Mouse (Mus musculus) naive thymus-derived CD4-positive, alpha-beta T cell, adult 5 months (primary cell): ENCODE data around the gene Serpina3c. TPM values are rescaled to one million over a fixed set of nuclear protein-coding genes. Genes with fewer than 3 reads are reported as not detected.

Experiments used
- polyA plus RNA-seq: library from polyadenylated mRNA; unstranded; fragments of 100-300 nt; shearing (Covaris generic); gene quantifications from one replicate; pipeline ENCODE4 v1.2.1, GENCODE M21; 2017

The Serpina3c gene
- not detected for polyA plus RNA-seq

GRCm38 (mm10) chr12:104153656-104154055 is at the start of gene Serpina3c:
Serpina3c (minus strand) TSS chr12:104153870.

GRCm38 (mm10) chr12:104127696-104128095 is 26.0 kb downstream of the Serpina3c start, which contains the start of gene Serpina3b:
Serpina3b (plus strand) TSS chr12:104127996.

DNA sequence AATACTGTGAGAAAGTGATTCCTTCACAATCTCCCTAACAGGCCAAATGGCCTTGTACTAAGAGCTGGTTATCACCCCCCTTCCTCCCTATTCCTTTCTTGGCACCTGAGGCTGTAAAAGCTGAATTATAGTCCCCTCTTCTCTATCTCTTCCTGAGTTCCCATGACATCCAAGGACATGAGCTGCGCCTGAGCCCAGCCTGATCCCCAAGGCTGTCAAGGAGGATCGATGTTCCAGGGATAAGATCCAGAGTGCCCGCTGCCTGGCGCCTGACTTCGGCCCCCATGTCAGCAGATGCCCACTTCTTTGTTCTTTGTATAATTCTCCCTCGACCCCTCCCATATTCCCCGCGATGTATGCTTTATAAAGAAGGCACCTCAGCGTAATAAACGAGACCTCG is 41.3 kb downstream of the Serpina3c start, which contains the start of gene Serpina3a:
Gene Serpina3a (plus strand): TSS at position 392 of the 400 bp plus-strand sequence.

DNA sequence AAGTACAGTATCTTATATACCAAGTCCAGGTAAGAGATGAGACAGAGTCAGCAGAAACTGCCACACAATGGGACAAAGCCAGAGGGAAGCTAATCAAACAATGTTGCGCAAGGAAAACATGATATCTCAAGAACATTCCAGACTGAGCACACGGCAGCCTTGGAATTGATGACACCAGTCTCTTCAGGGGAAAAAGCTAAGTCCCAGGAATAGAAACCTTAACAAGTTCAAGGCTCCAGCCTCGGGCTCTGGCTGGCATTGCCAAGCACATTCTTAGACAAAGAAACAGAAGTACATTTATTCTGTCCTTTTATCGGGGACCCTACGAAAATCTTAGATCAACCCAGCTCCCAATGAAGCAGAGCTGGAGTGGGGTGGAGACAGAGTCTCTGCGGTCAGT is 52.9 kb downstream of the Serpina3c start, which contains the start of gene Serpina5:
Gene Serpina5 (plus strand): TSS at position 346 of the 400 bp plus-strand sequence.

Other genes with a start within 250 kb of the Serpina3c start
- not detected for gene Serpina1c, start 249.0 kb downstream of the Serpina3c start, polyA plus RNA-seq
- not detected for gene Serpina1e, start 194.9 kb downstream of the Serpina3c start, polyA plus RNA-seq
- gene Serpina11, start 163.9 kb downstream of the Serpina3c start, polyA plus RNA-seq = not detected
- gene Serpina9, start 140.1 kb downstream of the Serpina3c start, polyA plus RNA-seq = not detected
- gene Serpina12, start 109.4 kb downstream of the Serpina3c start, polyA plus RNA-seq = not detected
- not detected for gene Serpina5, start 52.8 kb downstream of the Serpina3c start, polyA plus RNA-seq
- not detected for gene Serpina3a, start 41.1 kb downstream of the Serpina3c start, polyA plus RNA-seq
- not detected for gene Serpina3b, start 25.9 kb downstream of the Serpina3c start, polyA plus RNA-seq
- gene Serpina3f, start 60.7 kb upstream of the Serpina3c start, polyA plus RNA-seq = not detected
- 0.83 TPM for gene Serpina3g, start 82.4 kb upstream of the Serpina3c start, polyA plus RNA-seq
- not detected for gene Serpina3i, start 109.3 kb upstream of the Serpina3c start, polyA plus RNA-seq
- gene Serpina3j, start 160.7 kb upstream of the Serpina3c start, polyA plus RNA-seq = not detected
- not detected for gene Serpina3k, start 184.6 kb upstream of the Serpina3c start, polyA plus RNA-seq
- gene Serpina3m, start 184.6 kb upstream of the Serpina3c start, polyA plus RNA-seq = not detected